8 mouse cellular contexts compared by ENCODE assay signal in genomic region chr7:3646641-3647040, GRCm38 (mm10). TPM values are rescaled to one million over a fixed set of nuclear protein-coding genes. Genes with fewer than 3 reads are reported as not detected.
DNase-seq lines count a peak whose midpoint lies in the region; ATAC-seq and TF ChIP-seq lines count a peak whose summit lies in the region.

No protein-coding gene starts in this region.

- no peak for DNase-seq in kidney, postnatal 0 days (ENCODE audit: low spot score)
- no peak for DNase-seq in kidney, adult 8-10 months
- DNase-seq in intestine, embryonic 14.5 days (ENCODE audit: low spot score) = no peak
- DNase-seq in left cerebral cortex, adult 9 months (ENCODE audit: low spot score in 2 of 2) = no peak
- no peak for DNase-seq in adrenal gland, postnatal 36 days

- no peaks in the 10 kb centered on the region for H3K9me3 ChIP-seq in kidney, postnatal 0 days (replicated peaks; ENCODE audit: low read length)
- no peaks in the 10 kb centered on the region for H3K9me3 ChIP-seq in embryonic facial prominence, embryonic 12.5 days
- H3K9me3 ChIP-seq in intestine, embryonic 14.5 days (ENCODE audit: control insufficient read depth, low read length) = no peaks in the 10 kb centered on the region

- no peak for TF ChIP-seq CTCF in kidney, postnatal 0 days (IDR thresholded peaks at IDR 0.05; ENCODE audit: low read depth)

- peaks cover 46% of the 10 kb centered on the region for H3K79me2 ChIP-seq in myocyte (ENCODE audit: control insufficient read depth, insufficient read depth)

- peaks cover 14% of the 10 kb centered on the region for H3K36me3 ChIP-seq in kidney, postnatal 0 days (ENCODE audit: insufficient read depth, low read length)
- H3K36me3 ChIP-seq in embryonic facial prominence, embryonic 12.5 days = peaks cover 36% of the 10 kb centered on the region
- peaks cover 29% of the 10 kb centered on the region for H3K36me3 ChIP-seq in intestine, embryonic 14.5 days (ENCODE audit: control insufficient read depth, insufficient read depth, low read length)
- peaks cover 14% of the 10 kb centered on the region for H3K36me3 ChIP-seq in myocyte (ENCODE audit: control insufficient read depth, insufficient read depth)

- peak overlapping the region; percentile 98 for H3K9ac ChIP-seq in kidney, postnatal 0 days (ENCODE audit: low read depth, low read length)
- peak overlapping the region; percentile 99 for H3K9ac ChIP-seq in embryonic facial prominence, embryonic 12.5 days
- H3K9ac ChIP-seq in intestine, embryonic 14.5 days (ENCODE audit: low read length) = peak overlapping the region; percentile 97

- TF ChIP-seq POLR2A in myocyte (IDR thresholded peaks at IDR 0.05; ENCODE audit: insufficient read length, low read depth) = no peak

- ATAC-seq in kidney, postnatal 0 days (replicated peaks; ENCODE audit: low FRiP score, low read depth) = no peak
- ATAC-seq in embryonic facial prominence, embryonic 12.5 days (ENCODE audit: insufficient number of reproducible peaks, insufficient read depth, low FRiP score, low TSS enrichment) = no peak
- no peak for ATAC-seq in intestine, embryonic 14.5 days (replicated peaks; ENCODE audit: low FRiP score, low TSS enrichment, low read depth)
- ATAC-seq in granulocyte monocyte progenitor cell, adult 5-6 weeks (replicated peaks; ENCODE audit: poor library complexity, severe bottlenecking) = no peak

- 0 out of 2 replicates have a peak overlapping the region, but pooled peaks have one; percentile 3 for H3K27ac ChIP-seq in kidney, postnatal 0 days
- H3K27ac ChIP-seq in embryonic facial prominence, embryonic 12.5 days = no peak overlapping the region
- no peak overlapping the region; the same call in 1 of the 2 replicates for H3K27ac ChIP-seq in intestine, embryonic 14.5 days (ENCODE audit: low read depth)

- WGBS in kidney, postnatal 0 days = 52% methylated on average over 4 of the region's 4 CpGs
- 73% methylated on average over 4 of the region's 4 CpGs for WGBS in embryonic facial prominence, embryonic 12.5 days
- 65% methylated on average over 4 of the region's 4 CpGs for WGBS in intestine, embryonic 14.5 days

- H3K4me3 ChIP-seq in kidney, postnatal 0 days (replicated peaks; ENCODE audit: low read depth, low read length) = peak overlapping the region; percentile 85
- H3K4me3 ChIP-seq in embryonic facial prominence, embryonic 12.5 days = peak overlapping the region; percentile 98
- peak overlapping the region; percentile 88 for H3K4me3 ChIP-seq in intestine, embryonic 14.5 days (ENCODE audit: low read depth, low read length)
- peak overlapping the region; percentile 68 for H3K4me3 ChIP-seq in myocyte

- H3K4me1 ChIP-seq in kidney, postnatal 0 days (replicated peaks; ENCODE audit: insufficient read depth, low read length) = peaks cover 26% of the 10 kb centered on the region
- H3K4me1 ChIP-seq in embryonic facial prominence, embryonic 12.5 days = peaks cover 27% of the 10 kb centered on the region
- peaks cover 29% of the 10 kb centered on the region for H3K4me1 ChIP-seq in intestine, embryonic 14.5 days (replicated peaks; ENCODE audit: control insufficient read depth, insufficient read depth, low read length)

- peak overlapping the region; percentile 71 for H3K4me2 ChIP-seq in kidney, postnatal 0 days (ENCODE audit: low read length)
- peak overlapping the region; percentile 86 for H3K4me2 ChIP-seq in embryonic facial prominence, embryonic 12.5 days (replicated peaks)
- H3K4me2 ChIP-seq in intestine, embryonic 14.5 days (ENCODE audit: low read length) = peak overlapping the region; percentile 88
- H3K4me2 ChIP-seq in myocyte (ENCODE audit: low read depth) = peak overlapping the region; percentile 90

- H3K27me3 ChIP-seq in kidney, postnatal 0 days (ENCODE audit: insufficient read depth, low read length) = no peaks in the 10 kb centered on the region
- H3K27me3 ChIP-seq in embryonic facial prominence, embryonic 12.5 days = no peaks in the 10 kb centered on the region
- no peaks in the 10 kb centered on the region for H3K27me3 ChIP-seq in intestine, embryonic 14.5 days (replicated peaks; ENCODE audit: control insufficient read depth, insufficient read depth, low read length)
- H3K27me3 ChIP-seq in myocyte (ENCODE audit: control insufficient read depth, insufficient read depth, insufficient read length) = no peaks in the 10 kb centered on the region

- peak overlapping the region; percentile 73 for H3ac ChIP-seq in myocyte (ENCODE audit: control insufficient read depth, insufficient read length)

TF ChIP-seq in myocyte, 11 proteins besides CTCF, POLR2A, EP300 and RAD21:
- TF ChIP-seq REST (IDR thresholded peaks at IDR 0.05; ENCODE audit: insufficient read depth, insufficient read length) (no peak), MAX (IDR thresholded peaks at IDR 0.05; ENCODE audit: low read depth) (no peak), SRF (IDR thresholded peaks at IDR 0.05; ENCODE audit: control insufficient read depth, insufficient read length, low read depth) (no peak), MYOG (IDR thresholded peaks at IDR 0.05; ENCODE audit: control insufficient read depth in 1 of 3, insufficient read depth in 1 of 3, insufficient read length in 2 of 3, low read depth in 2 of 3) (no peak), MYOD1 (IDR thresholded peaks at IDR 0.05; ENCODE audit: control insufficient read depth in 1 of 3, insufficient read length in 2 of 3, low read depth in 2 of 3) (no peak), POLR2AphosphoS2 (IDR thresholded peaks at IDR 0.05; ENCODE audit: insufficient read length, low read depth) (no peak), USF1 (IDR thresholded peaks at IDR 0.05; ENCODE audit: low read depth) (no peak), TCF3 (IDR thresholded peaks at IDR 0.05; ENCODE audit: insufficient read length, low read depth) (no peak), E2F4 (IDR thresholded peaks at IDR 0.05; ENCODE audit: insufficient read depth) (no peak), CEBPB (IDR thresholded peaks at IDR 0.05; ENCODE audit: insufficient read depth, poor library complexity, severe bottlenecking) (no peak), TCF12 (IDR thresholded peaks at IDR 0.05; ENCODE audit: insufficient read depth, poor library complexity, severe bottlenecking) (no peak)

RNA-seq across cellular contexts. Expression of gene Cnot3, which starts 1.6 kb away (rescaled TPM):
- 39.0 and 41.7 TPM in 2 replicates for polyA plus RNA-seq in kidney, postnatal 0 days (2015; fragmentation: Nextera tagmentation; extraction: Ambion mirVana)
- 65.5 and 66.1 TPM in 2 replicates for polyA plus RNA-seq in embryonic facial prominence, embryonic 12.5 days (2016; fragmentation: Nextera tagmentation; extraction: Ambion mirVana)
- 65.7 and 71.7 TPM in 2 replicates for polyA plus RNA-seq in intestine, embryonic 14.5 days (2014; fragmentation: Nextera tagmentation; extraction: Ambion mirVana)
- polyA plus RNA-seq in myocyte (2012; fragmentation: generic; extraction: Trizol) = 49.0 TPM
- 138 and 156 TPM in 2 replicates for total RNA-seq in granulocyte monocyte progenitor cell, adult 5-6 weeks (2014; fragmentation: Nextera tagmentation)
- 19.0 and 22.7 TPM in 2 replicates for total RNA-seq in granulocyte monocyte progenitor cell, adult 5-6 weeks (2017)
- total RNA-seq in adrenal gland, postnatal 36 days (2021) = 10 to 100 TPM; 47.5 to 47.6 TPM

RNA-seq across cellular contexts. Expression of gene Prpf31, which starts 16.9 kb away (rescaled TPM):
- polyA plus RNA-seq in kidney, postnatal 0 days (2015; fragmentation: Nextera tagmentation; extraction: Ambion mirVana) = 66.3 and 74.6 TPM in 2 replicates
- polyA plus RNA-seq in embryonic facial prominence, embryonic 12.5 days (2016; fragmentation: Nextera tagmentation; extraction: Ambion mirVana) = 129 and 130 TPM in 2 replicates
- polyA plus RNA-seq in intestine, embryonic 14.5 days (2014; fragmentation: Nextera tagmentation; extraction: Ambion mirVana) = 94.8 and 109 TPM in 2 replicates
- 54.8 TPM for polyA plus RNA-seq in myocyte (2012; fragmentation: generic; extraction: Trizol)
- 47.8 and 91.0 TPM in 2 replicates for total RNA-seq in granulocyte monocyte progenitor cell, adult 5-6 weeks (2014; fragmentation: Nextera tagmentation)
- total RNA-seq in granulocyte monocyte progenitor cell, adult 5-6 weeks (2017) = 123 and 132 TPM in 2 replicates
- 10 to 100 TPM; 44.8 to 49.5 TPM for total RNA-seq in adrenal gland, postnatal 36 days (2021)

RNA-seq across cellular contexts. Expression of gene Tfpt, which starts 16.9 kb away (rescaled TPM):
- 17.0 and 19.3 TPM in 2 replicates for polyA plus RNA-seq in kidney, postnatal 0 days (2015; fragmentation: Nextera tagmentation; extraction: Ambion mirVana)
- polyA plus RNA-seq in embryonic facial prominence, embryonic 12.5 days (2016; fragmentation: Nextera tagmentation; extraction: Ambion mirVana) = 38.0 and 38.8 TPM in 2 replicates
- polyA plus RNA-seq in intestine, embryonic 14.5 days (2014; fragmentation: Nextera tagmentation; extraction: Ambion mirVana) = 19.1 and 23.4 TPM in 2 replicates
- 27.2 TPM for polyA plus RNA-seq in myocyte (2012; fragmentation: generic; extraction: Trizol)
- total RNA-seq in granulocyte monocyte progenitor cell, adult 5-6 weeks (2014; fragmentation: Nextera tagmentation) = 32.8 and 33.8 TPM in 2 replicates
- 32.5 and 36.8 TPM in 2 replicates for total RNA-seq in granulocyte monocyte progenitor cell, adult 5-6 weeks (2017)
- 10 to 100 TPM; 26.3 to 29.6 TPM for total RNA-seq in adrenal gland, postnatal 36 days (2021)

RNA-seq across cellular contexts. Expression of gene Leng1, which starts 19.0 kb away (rescaled TPM):
- polyA plus RNA-seq in kidney, postnatal 0 days (2015; fragmentation: Nextera tagmentation; extraction: Ambion mirVana) = 17.5 and 18.5 TPM in 2 replicates
- polyA plus RNA-seq in embryonic facial prominence, embryonic 12.5 days (2016; fragmentation: Nextera tagmentation; extraction: Ambion mirVana) = 23.4 and 24.6 TPM in 2 replicates
- polyA plus RNA-seq in intestine, embryonic 14.5 days (2014; fragmentation: Nextera tagmentation; extraction: Ambion mirVana) = 13.1 and 13.4 TPM in 2 replicates
- 9.5 TPM for polyA plus RNA-seq in myocyte (2012; fragmentation: generic; extraction: Trizol)
- total RNA-seq in granulocyte monocyte progenitor cell, adult 5-6 weeks (2014; fragmentation: Nextera tagmentation) = 5.2 and 6.6 TPM in 2 replicates
- total RNA-seq in granulocyte monocyte progenitor cell, adult 5-6 weeks (2017) = 4.7 and 7.2 TPM in 2 replicates
- 10 to 100 TPM; 14.0 to 15.0 TPM for total RNA-seq in adrenal gland, postnatal 36 days (2021)

RNA-seq across cellular contexts. Expression of gene Ndufa3, which starts 29.5 kb away (rescaled TPM):
- 637 and 674 TPM in 2 replicates for polyA plus RNA-seq in kidney, postnatal 0 days (2015; fragmentation: Nextera tagmentation; extraction: Ambion mirVana)
- 367 and 407 TPM in 2 replicates for polyA plus RNA-seq in embryonic facial prominence, embryonic 12.5 days (2016; fragmentation: Nextera tagmentation; extraction: Ambion mirVana)
- 577 and 640 TPM in 2 replicates for polyA plus RNA-seq in intestine, embryonic 14.5 days (2014; fragmentation: Nextera tagmentation; extraction: Ambion mirVana)
- polyA plus RNA-seq in myocyte (2012; fragmentation: generic; extraction: Trizol) = 537 TPM
- 395 and 454 TPM in 2 replicates for total RNA-seq in granulocyte monocyte progenitor cell, adult 5-6 weeks (2014; fragmentation: Nextera tagmentation)
- total RNA-seq in granulocyte monocyte progenitor cell, adult 5-6 weeks (2017) = 132 and 210 TPM in 2 replicates
- 100 to 1,000 TPM; 710 to 713 TPM for total RNA-seq in adrenal gland, postnatal 36 days (2021)
